9 mouse cellular contexts compared by ENCODE assay signal in genomic region chr12:106478381-106478781, GRCm38 (mm10).
DNase-seq lines count a peak whose midpoint lies in the region; ATAC-seq and TF ChIP-seq lines count a peak whose summit lies in the region.
"Had no signal": no experiment of that assay in that cellular context is flagged by ENCODE, and none has a peak within 500 bp of the region (broad histone marks: within the 10 kb centered on the region; RNA-seq: fewer than 3 reads in every experiment).

No protein-coding gene starts in this region.

- peak overlapping the region; percentile 55 for H3K9ac ChIP-seq in neural tube, embryonic 13.5 days

- H3K36me3 ChIP-seq in neural tube, embryonic 13.5 days: no peaks in the 10 kb centered on the region

- H3K9me3 ChIP-seq in neural tube, embryonic 13.5 days: no peaks in the 10 kb centered on the region

- ATAC-seq in neural tube, embryonic 13.5 days (ENCODE audit: low read depth): no peak

- peak overlapping the region; percentile 51 for H3K4me3 ChIP-seq in layer of hippocampus, adult 2 months
- H3K4me3 ChIP-seq in neural tube, embryonic 13.5 days: peak overlapping the region; percentile 31

- TF ChIP-seq CTCF in layer of hippocampus, adult 2 months (conservative IDR thresholded peaks at IDR 0.05): peak; percentile 25; the same call in 1 of the 2 replicates

- peak in 1 of 2 experiments; percentile 27 for DNase-seq in layer of hippocampus, adult 2 months (ENCODE audit: low spot score in 2 of 2)
- no peak for DNase-seq in layer of hippocampus, adult 9-10 months (ENCODE audit: low spot score)
- DNase-seq in embryo, embryonic 10.5 days (ENCODE audit: low spot score): peak; percentile 61
- DNase-seq in induced T-regulatory cell, adult 2 months (ENCODE audit: low read depth): peak; percentile 12
- DNase-seq in urinary bladder, postnatal 10 days (ENCODE audit: low spot score): no peak
- no peak for DNase-seq in lung, postnatal 14 days
- no peak for DNase-seq in ovary, postnatal 36 days (ENCODE audit: low spot score)
- DNase-seq: right cerebral cortex, postnatal 14 days had no signal

- WGBS in neural tube, embryonic 13.5 days: under 1% methylated on average over 18 of the region's 18 CpGs

- peak overlapping the region; percentile 95 for H3K27ac ChIP-seq in layer of hippocampus, adult 2 months
- peak overlapping the region; percentile 49; the same call in 1 of the 2 replicates for H3K27ac ChIP-seq in neural tube, embryonic 13.5 days (replicated peaks)

- H3K27me3 ChIP-seq in neural tube, embryonic 13.5 days: peaks cover 33% of the 10 kb centered on the region

- peaks cover 59% of the 10 kb centered on the region for H3K4me1 ChIP-seq in neural tube, embryonic 13.5 days (replicated peaks)

- peak overlapping the region; percentile 60 for H3K4me2 ChIP-seq in neural tube, embryonic 13.5 days

Comparison
In these comparisons a context has a peak if more than half of its experiments do, and no peak if none do; other contexts are left out.
1. DNase-seq: peak in embryo, embryonic 10.5 days (single experiment) and induced T-regulatory cell, adult 2 months (single experiment); none in layer of hippocampus, adult 9-10 months (single experiment), urinary bladder, postnatal 10 days (single experiment), lung, postnatal 14 days (single experiment) and ovary, postnatal 36 days (single experiment).